Mouse (Mus musculus) hindbrain, embryonic 11.5 days (tissue): ENCODE measurements at regions not wholly inside any gene's neighbourhood (a gene's known extent, or its start where the extent isn't known, plus 50 kb on each side); places are given as distances from the start of the nearest gene placed in this dataset.

Experiments
- ATAC-seq: fragments of 200-750 bp; cut with Nextera tagmentation; 2 replicates; pipeline ENCODE4 v1.8.0; 2017; ENCODE audit warnings: mild to moderate bottlenecking, moderate TSS enrichment, moderate library complexity; ENCODE audit not compliant: low FRiP score
- DNase-seq: peaks from one replicate; pipeline ENCODE4 v3.0.0-alpha.2; 2015; ENCODE audit warnings: low spot score
- H3K27ac ChIP-seq: fragments of 300-500 bp; sonication (generic); 2 replicates; pipeline ENCODE4 v1.5.1; 2014; ENCODE audit warnings: mild to moderate bottlenecking, low read depth, low read length
- H3K27me3 ChIP-seq: fragments of 300-500 bp; sonication (generic); 2 replicates; pipeline ENCODE4 v1.6.1; 2014; ENCODE audit warnings: mild to moderate bottlenecking, low read length, moderate library complexity, mixed read lengths; ENCODE audit not compliant: control insufficient read depth, insufficient read depth
- H3K36me3 ChIP-seq: fragments of 300-500 bp; sonication (generic); 2 replicates; pipeline ENCODE4 v1.6.1; 2014; ENCODE audit warnings: mild to moderate bottlenecking, low read length, moderate library complexity, mixed read lengths; ENCODE audit not compliant: control insufficient read depth, insufficient read depth
- H3K4me1 ChIP-seq: fragments of 300-500 bp; sonication (generic); replicated peaks from 2 replicates; pipeline ENCODE4 v1.6.1; 2014; ENCODE audit warnings: low read length, mixed read lengths; ENCODE audit not compliant: control insufficient read depth, insufficient read depth
- H3K4me2 ChIP-seq: fragments of 300-500 bp; sonication (generic); replicated peaks from 2 replicates; pipeline ENCODE4 v1.6.1; 2014; ENCODE audit warnings: mild to moderate bottlenecking, low read depth, low read length
- H3K4me3 ChIP-seq: fragments of 300-500 bp; sonication (generic); 2 replicates; pipeline ENCODE4 v1.5.1; 2014; ENCODE audit warnings: low read depth, low read length
- H3K9ac ChIP-seq: fragments of 300-500 bp; sonication (generic); 2 replicates; pipeline ENCODE4 v1.6.1; 2014; ENCODE audit warnings: low read depth, low read length
- H3K9me3 ChIP-seq: fragments of 300-500 bp; sonication (generic); 2 replicates; pipeline ENCODE4 v1.6.1; 2016; ENCODE audit warnings: low read length; ENCODE audit not compliant: control insufficient read depth
- WGBS: fragments of 180-500 bp; shearing (Covaris S2); extraction: QIAGEN DNeasy Blood & Tissue Kit; methylation state at CpG from one replicate; pipeline ENCODE4 v1.1.7; 2014; 5-methylcytosine and 5-hydroxymethylcytosine counted together

GRCm38 (mm10) chr8:76309200-76309599 is 590.0 kb upstream of the Nr3c2 start:
- Histone ChIP-seq H3K4me3 (no peak overlapping the region), H3K27me3 (no peaks in the 10 kb centered on the region), H3K4me1 (no peaks in the 10 kb centered on the region), H3K4me2 (no peak overlapping the region), H3K9me3 (no peaks in the 10 kb centered on the region), H3K27ac (no peak overlapping the region), H3K9ac (no peak overlapping the region), H3K36me3 (no peaks in the 10 kb centered on the region)
- WGBS, result 89% methylated on average over 3 of the region's 3 CpGs
- no peak for DNase-seq
- ATAC-seq, result no peak

- no peaks in the 10 kb centered on the region for H3K27me3 ChIP-seq
- DNase-seq (no peak), ATAC-seq (no peak)
- H3K4me2 ChIP-seq, result no peak overlapping the region
- 80% methylated on average over 1 of the region's 1 CpGs for WGBS
- H3K9ac ChIP-seq, result no peak overlapping the region
- H3K4me1 ChIP-seq, result no peaks in the 10 kb centered on the region
- H3K4me3 ChIP-seq, result no peak overlapping the region
- no peaks in the 10 kb centered on the region for H3K36me3 ChIP-seq
- H3K27ac ChIP-seq, result no peak overlapping the region
- H3K9me3 ChIP-seq, result no peaks in the 10 kb centered on the region
Measured at GRCm38 (mm10) chr8:76328540-76328939, 570.7 kb upstream of the Nr3c2 start.

- ATAC-seq (no peak), DNase-seq (no peak)
- Histone ChIP-seq H3K9ac (no peak overlapping the region), H3K27me3 (no peaks in the 10 kb centered on the region), H3K27ac (no peak overlapping the region), H3K4me1 (no peaks in the 10 kb centered on the region), H3K4me3 (no peak overlapping the region), H3K9me3 (no peaks in the 10 kb centered on the region), H3K36me3 (no peaks in the 10 kb centered on the region), H3K4me2 (no peak overlapping the region)
- 70% methylated on average over 2 of the region's 2 CpGs for WGBS
Measured at GRCm38 (mm10) chr8:76343072-76343471, 556.2 kb upstream of the Nr3c2 start.

DNA sequence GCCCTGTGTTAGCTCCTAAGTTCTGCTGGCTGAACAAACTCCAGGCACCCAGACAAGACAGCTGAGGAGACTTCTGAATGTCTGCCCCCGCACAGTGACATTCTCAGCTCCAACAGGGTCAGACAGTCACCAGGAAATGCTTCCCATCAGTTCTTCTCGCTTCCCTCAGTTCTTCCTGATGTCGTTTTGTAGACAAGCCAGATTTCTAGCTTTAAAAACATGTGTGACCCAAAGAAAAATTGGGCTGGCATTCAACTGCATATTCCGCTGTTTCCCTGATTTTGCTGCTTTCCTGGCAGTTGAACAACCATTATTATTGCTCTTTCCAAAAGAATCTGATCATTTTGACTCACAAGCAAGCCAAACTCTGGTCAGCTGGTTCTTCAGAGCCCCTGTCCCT is 553.1 kb upstream of the Nr3c2 start:
- no peak overlapping the region for H3K27ac ChIP-seq
- no peak for ATAC-seq
- no peak for DNase-seq

GRCm38 (mm10) chr8:76346832-76347231 is 552.4 kb upstream of the Nr3c2 start:
- WGBS, result 87% methylated on average over 1 of the region's 1 CpGs
- Histone ChIP-seq H3K9me3 (no peaks in the 10 kb centered on the region), H3K4me1 (no peaks in the 10 kb centered on the region), H3K9ac (no peak overlapping the region), H3K36me3 (no peaks in the 10 kb centered on the region), H3K27ac (no peak overlapping the region), H3K4me2 (no peak overlapping the region), H3K27me3 (no peaks in the 10 kb centered on the region), H3K4me3 (no peak overlapping the region)
- DNase-seq (no peak), ATAC-seq (no peak)

More for the DNA sequence above, 553.1 kb upstream of the Nr3c2 start:
- Histone ChIP-seq H3K9me3 (no peaks in the 10 kb centered on the region), H3K36me3 (no peaks in the 10 kb centered on the region), H3K4me3 (no peak overlapping the region), H3K9ac (no peak overlapping the region), H3K4me2 (no peak overlapping the region), H3K4me1 (no peaks in the 10 kb centered on the region), H3K27me3 (no peaks in the 10 kb centered on the region)
- 83% methylated on average over 4 of the region's 4 CpGs for WGBS

GRCm38 (mm10) chr8:76374314-76374713 is 524.9 kb upstream of the Nr3c2 start:
- Histone ChIP-seq H3K27ac (no peak overlapping the region), H3K9me3 (no peaks in the 10 kb centered on the region), H3K27me3 (no peaks in the 10 kb centered on the region), H3K9ac (no peak overlapping the region), H3K36me3 (no peaks in the 10 kb centered on the region), H3K4me1 (no peaks in the 10 kb centered on the region), H3K4me2 (no peak overlapping the region), H3K4me3 (no peak overlapping the region)
- ATAC-seq (no peak), DNase-seq (no peak)

- ATAC-seq, result no peak
- H3K4me2 ChIP-seq, result no peak overlapping the region
- H3K27ac ChIP-seq, result no peak overlapping the region
- 93% methylated on average over 6 of the region's 6 CpGs for WGBS
- H3K4me1 ChIP-seq, result no peaks in the 10 kb centered on the region
- no peak overlapping the region for H3K9ac ChIP-seq
- DNase-seq, result no peak
- no peaks in the 10 kb centered on the region for H3K27me3 ChIP-seq
- no peak overlapping the region for H3K4me3 ChIP-seq
- H3K36me3 ChIP-seq, result no peaks in the 10 kb centered on the region
- no peaks in the 10 kb centered on the region for H3K9me3 ChIP-seq
Measured at GRCm38 (mm10) chr8:76377711-76378110, 521.5 kb upstream of the Nr3c2 start.

DNA sequence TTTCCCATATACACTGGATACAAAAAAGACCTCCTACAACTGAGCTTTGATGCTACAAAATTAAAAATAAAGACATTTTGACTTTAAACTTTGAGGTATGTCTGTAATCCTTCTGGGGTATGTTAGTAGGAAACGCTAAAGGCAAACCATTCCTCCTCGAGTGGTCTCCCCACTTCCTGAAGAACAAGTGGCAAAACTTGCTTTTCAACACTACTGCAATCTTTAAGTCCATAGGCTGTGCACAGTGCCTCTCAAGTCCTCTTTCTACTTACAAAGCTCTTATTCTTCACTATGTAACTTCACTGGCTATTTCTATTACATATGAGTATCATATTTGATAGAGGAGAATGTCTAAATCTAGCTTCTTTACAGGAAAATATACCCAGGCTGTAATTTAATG is 517.6 kb upstream of the Nr3c2 start:
- no peak overlapping the region for H3K9ac ChIP-seq
- no peak for ATAC-seq
- H3K9me3 ChIP-seq, result no peaks in the 10 kb centered on the region
- H3K27ac ChIP-seq, result no peak overlapping the region
- no peaks in the 10 kb centered on the region for H3K36me3 ChIP-seq
- no peak for DNase-seq
- no peaks in the 10 kb centered on the region for H3K27me3 ChIP-seq
- H3K4me3 ChIP-seq, result no peak overlapping the region
- WGBS, result 75% methylated on average over 2 of the region's 2 CpGs
- no peak overlapping the region for H3K4me2 ChIP-seq
- H3K4me1 ChIP-seq, result no peaks in the 10 kb centered on the region

GRCm38 (mm10) chr8:76383583-76384281 is 515.5 kb upstream of the Nr3c2 start:
- Histone ChIP-seq H3K36me3 (no peaks in the 10 kb centered on the region), H3K4me3 (no peak overlapping the region), H3K4me1 (no peaks in the 10 kb centered on the region), H3K4me2 (no peak overlapping the region), H3K27ac (no peak overlapping the region), H3K9me3 (no peaks in the 10 kb centered on the region), H3K27me3 (no peaks in the 10 kb centered on the region), H3K9ac (no peak overlapping the region)
- DNase-seq, result no peak
- 69% methylated on average over 5 of the region's 5 CpGs for WGBS
- ATAC-seq, result no peak
